Mouse (Mus musculus) kidney, postnatal 10 days (tissue): ENCODE results near the gene Opcml.

Experiments used
- DNase-seq: peaks from one replicate; pipeline ENCODE4 v3.0.0; 2021; ENCODE audit warnings: mixed read lengths

Opcml gene

GRCm38 (mm10) chr9:28354978-28355377 is 564.4 kb downstream of the Opcml start:
- DNase-seq: no peak

- DNase-seq: no peak
These were observed 567.4 kb downstream of the Opcml start for GRCm38 (mm10) chr9:28357946-28358345.

- DNase-seq: no peak
These were observed 570.1 kb downstream of the Opcml start for GRCm38 (mm10) chr9:28360691-28361090.

GRCm38 (mm10) chr9:28364473-28365159 is 574.0 kb downstream of the Opcml start:
- no peak for DNase-seq

GRCm38 (mm10) chr9:28365160-28365473 is 574.5 kb downstream of the Opcml start:
- no peak for DNase-seq

GRCm38 (mm10) chr9:28386527-28387175 is 596.1 kb downstream of the Opcml start:
- peak; percentile 8 for DNase-seq

GRCm38 (mm10) chr9:28395222-28395621 is 604.6 kb downstream of the Opcml start:
- no peak for DNase-seq

GRCm38 (mm10) chr9:28395638-28396037 is 605.1 kb downstream of the Opcml start:
- DNase-seq: no peak

GRCm38 (mm10) chr9:28402770-28403650 is 612.4 kb downstream of the Opcml start:
- peak; percentile 41 for DNase-seq

- peak; percentile 35 for DNase-seq
These were observed 613.4 kb downstream of the Opcml start for GRCm38 (mm10) chr9:28403831-28404562.

- no peak for DNase-seq
These were observed 614.0 kb downstream of the Opcml start for GRCm38 (mm10) chr9:28404616-28405015.

GRCm38 (mm10) chr9:28405816-28406215 is 615.2 kb downstream of the Opcml start:
- peak; percentile 68 for DNase-seq

- no peak for DNase-seq
These were observed 630.2 kb downstream of the Opcml start for GRCm38 (mm10) chr9:28420808-28421207.

GRCm38 (mm10) chr9:28423407-28423806 is 632.8 kb downstream of the Opcml start:
- no peak for DNase-seq

GRCm38 (mm10) chr9:28432159-28432558 is 641.6 kb downstream of the Opcml start:
- no peak for DNase-seq

- no peak for DNase-seq
These were observed 648.2 kb downstream of the Opcml start for GRCm38 (mm10) chr9:28438752-28439151.

GRCm38 (mm10) chr9:28439433-28440191 is 649.0 kb downstream of the Opcml start:
- DNase-seq: no peak

GRCm38 (mm10) chr9:28440192-28440795 is 649.7 kb downstream of the Opcml start:
- DNase-seq: no peak

GRCm38 (mm10) chr9:28444485-28444884 is 653.9 kb downstream of the Opcml start:
- DNase-seq: no peak

GRCm38 (mm10) chr9:28444972-28445371 is 654.4 kb downstream of the Opcml start:
- no peak for DNase-seq

- DNase-seq: no peak
These were observed 655.3 kb downstream of the Opcml start for GRCm38 (mm10) chr9:28445863-28446262.
